Mouse (Mus musculus): ENCODE measurements around the gene Ank3.
A peak's percentile ranks its signal among the peaks of the same experiment; 100 is the strongest.

The Ank3 gene

GRCm38 (mm10) chr10:69845749-69846148, 447.2 kb downstream of the Ank3 start:
- DNase-seq (ENCODE audit: low read depth), result peak; percentile 29

- DNase-seq (ENCODE audit: low read depth), result no peak
Measured at GRCm38 (mm10) chr10:69852366-69853091, 454.0 kb downstream of the Ank3 start.

- no peak for DNase-seq (ENCODE audit: low read depth)
Measured at GRCm38 (mm10) chr10:69854587-69855185, 456.1 kb downstream of the Ank3 start.

GRCm38 (mm10) chr10:69858011-69858410, 459.4 kb downstream of the Ank3 start:
- DNase-seq (ENCODE audit: low read depth), result no peak

GRCm38 (mm10) chr10:69858897-69859605, 460.5 kb downstream of the Ank3 start:
- DNase-seq (ENCODE audit: low read depth), result no peak

GRCm38 (mm10) chr10:69859848-69860479, 461.4 kb downstream of the Ank3 start:
- no peak for DNase-seq (ENCODE audit: low read depth)

GRCm38 (mm10) chr10:69862829-69863228, 464.3 kb downstream of the Ank3 start:
- no peak for DNase-seq (ENCODE audit: low read depth)

- peak; percentile 36 for DNase-seq (ENCODE audit: low read depth)
Measured at GRCm38 (mm10) chr10:69870348-69870747, 471.8 kb downstream of the Ank3 start.

- no peak for DNase-seq (ENCODE audit: low read depth)
Measured at GRCm38 (mm10) chr10:69870947-69871346, 472.4 kb downstream of the Ank3 start.

GRCm38 (mm10) chr10:69872182-69872741, 473.7 kb downstream of the Ank3 start:
- DNase-seq (ENCODE audit: low read depth), result no peak

GRCm38 (mm10) chr10:69872892-69873291, 474.3 kb downstream of the Ank3 start:
- no peak for DNase-seq (ENCODE audit: low read depth)

- DNase-seq (ENCODE audit: low read depth), result no peak
Measured at GRCm38 (mm10) chr10:69874806-69875205, 476.2 kb downstream of the Ank3 start.

GRCm38 (mm10) chr10:69883935-69884680, 485.5 kb downstream of the Ank3 start:
- no peak for DNase-seq (ENCODE audit: low read depth)

- peak; percentile 8 for DNase-seq (ENCODE audit: low read depth)
Measured at GRCm38 (mm10) chr10:69888399-69888798, 489.8 kb downstream of the Ank3 start.

- DNase-seq (ENCODE audit: low read depth), result peak; percentile 28
Measured at GRCm38 (mm10) chr10:69889779-69890178, 491.2 kb downstream of the Ank3 start.

GRCm38 (mm10) chr10:69890389-69890985, 491.9 kb downstream of the Ank3 start:
- DNase-seq (ENCODE audit: low read depth), result no peak

- DNase-seq (ENCODE audit: low read depth), result no peak
Measured at GRCm38 (mm10) chr10:69892162-69892561, 493.6 kb downstream of the Ank3 start.

GRCm38 (mm10) chr10:69895606-69896005, 497.0 kb downstream of the Ank3 start:
- DNase-seq (ENCODE audit: low read depth), result no peak

GRCm38 (mm10) chr10:69897927-69898326, 499.4 kb downstream of the Ank3 start:
- no peak for DNase-seq (ENCODE audit: low read depth)

GRCm38 (mm10) chr10:69898821-69899220, 500.2 kb downstream of the Ank3 start:
- no peak for DNase-seq (ENCODE audit: low read depth)

- DNase-seq (ENCODE audit: low read depth), result no peak
Measured at GRCm38 (mm10) chr10:69899788-69900187, 501.2 kb downstream of the Ank3 start.

Data from induced T-regulatory cell, adult 2 months (primary cell).